Mouse (Mus musculus) heart, postnatal 0 days (tissue): ENCODE results near the gene Sec22b.

ENCODE experiments used
- CTCF ChIP-seq: IDR thresholded peaks from 2 replicates; pipeline ENCODE4 v1.5.1; 2016; ENCODE audit warnings: antibody characterized with exemption, control low read depth, low read depth
- EP300 ChIP-seq: IDR thresholded peaks from 2 replicates; pipeline ENCODE4 v1.6.1; 2016; ENCODE audit warnings: antibody characterized with exemption, low read depth

DNA sequence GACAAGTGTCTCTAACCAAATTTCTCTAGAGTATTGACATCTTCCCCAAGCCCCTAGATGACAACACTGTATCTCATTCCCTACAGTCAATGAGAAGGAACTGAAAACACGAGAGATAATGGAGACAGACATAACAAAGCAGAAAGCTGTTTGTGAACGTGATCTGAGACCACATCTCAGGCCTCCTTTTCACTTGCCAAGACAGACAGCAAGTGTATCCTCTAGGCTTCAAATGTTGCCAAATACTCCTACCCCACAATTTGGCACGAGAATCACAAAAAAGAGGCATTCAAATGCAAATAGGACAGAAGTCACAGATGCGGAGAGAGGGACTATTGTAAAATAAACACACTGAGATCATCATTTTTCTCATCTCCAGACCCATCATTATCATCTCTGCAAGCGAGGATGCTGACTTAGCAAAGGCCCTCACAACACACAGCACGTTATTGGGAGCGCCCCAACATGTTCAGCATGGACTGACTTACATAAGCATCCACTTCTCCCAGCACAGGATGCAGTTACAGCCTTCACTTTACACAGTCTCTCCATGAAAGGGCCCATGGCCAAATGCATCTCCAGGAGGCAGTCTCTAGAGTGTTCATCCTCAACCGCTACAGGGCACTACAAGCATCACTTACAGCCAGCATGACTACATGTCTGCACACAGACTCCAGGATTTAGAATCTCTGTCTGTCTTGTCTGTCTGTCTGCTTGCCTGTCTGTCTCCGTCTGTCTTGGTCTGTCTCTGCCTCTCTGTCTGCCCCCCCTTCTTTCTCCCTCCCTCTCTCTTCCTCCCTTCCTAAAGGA, 46.2 kb upstream of the Sec22b start:
- TF ChIP-seq CTCF: no peak
- TF ChIP-seq EP300: no peak
